Mouse (Mus musculus): ENCODE measurements around the gene Hfm1.

Hfm1 gene

DNA sequence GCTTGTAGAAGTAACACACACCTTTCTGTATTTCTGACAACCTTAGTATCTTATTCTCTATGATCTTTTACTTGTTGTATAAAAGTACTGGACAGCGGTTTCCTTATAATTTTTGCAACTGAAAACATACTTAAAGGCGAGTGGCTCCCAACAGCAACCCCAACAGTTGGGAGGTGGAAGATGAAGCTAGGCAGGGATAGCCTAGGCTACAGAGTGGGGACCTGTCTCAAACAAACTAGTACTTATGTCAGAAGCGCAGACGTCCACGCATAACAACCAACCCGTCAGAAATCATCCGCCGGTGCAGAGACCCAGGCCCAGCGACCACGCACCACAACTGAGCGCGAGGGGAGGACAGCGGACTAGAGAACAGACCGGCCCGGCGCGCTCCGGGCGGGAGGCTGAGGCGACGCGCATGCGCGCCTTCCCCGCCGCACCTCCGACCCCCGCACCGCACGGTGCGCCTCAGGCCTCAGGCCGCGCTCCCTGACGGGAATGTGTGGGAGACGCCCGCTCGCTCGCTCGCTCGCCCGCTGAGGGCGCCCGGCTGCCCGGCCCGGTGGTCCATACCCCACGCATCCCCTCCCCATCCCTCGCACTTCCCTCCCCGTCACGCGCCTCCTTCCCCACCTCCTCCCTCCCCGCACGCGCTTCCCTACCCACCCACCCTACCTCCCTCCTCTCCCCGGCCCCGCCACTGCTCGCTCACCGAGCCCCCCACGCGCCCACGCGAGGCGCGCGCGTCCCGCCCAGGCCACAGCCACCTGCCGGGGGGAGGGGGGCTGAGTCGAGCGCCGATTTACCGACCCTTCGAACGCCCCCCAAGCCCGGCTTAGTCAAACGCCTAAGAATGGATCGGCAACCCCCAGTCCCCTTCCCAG, at the start of gene Hfm1:
Hfm1 (minus strand) TSS at position 834 of the 881 bp plus-strand sequence.
- DNase-seq (ENCODE audit: low spot score) = peak; percentile 70

DNA sequence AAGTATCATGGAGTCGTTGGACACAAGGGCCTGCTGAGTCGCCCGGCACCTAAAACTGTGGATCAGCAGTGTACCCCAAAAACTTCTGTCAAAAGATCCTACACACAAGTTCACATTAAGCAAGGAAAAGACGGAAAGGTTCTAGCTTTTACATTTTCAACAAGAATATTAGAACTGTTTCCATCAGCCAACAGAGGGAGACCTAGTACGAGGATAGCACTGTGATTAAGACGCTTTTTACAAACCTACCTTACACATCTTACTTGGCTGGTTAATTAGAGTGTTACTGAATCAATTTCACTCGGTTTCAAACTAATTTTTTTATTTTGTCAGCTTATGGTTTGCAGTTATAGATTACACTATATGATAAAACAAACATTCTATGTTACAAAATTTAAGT, 47.8 kb upstream of the Hfm1 start:
- DNase-seq (ENCODE audit: low spot score) = no peak

DNA sequence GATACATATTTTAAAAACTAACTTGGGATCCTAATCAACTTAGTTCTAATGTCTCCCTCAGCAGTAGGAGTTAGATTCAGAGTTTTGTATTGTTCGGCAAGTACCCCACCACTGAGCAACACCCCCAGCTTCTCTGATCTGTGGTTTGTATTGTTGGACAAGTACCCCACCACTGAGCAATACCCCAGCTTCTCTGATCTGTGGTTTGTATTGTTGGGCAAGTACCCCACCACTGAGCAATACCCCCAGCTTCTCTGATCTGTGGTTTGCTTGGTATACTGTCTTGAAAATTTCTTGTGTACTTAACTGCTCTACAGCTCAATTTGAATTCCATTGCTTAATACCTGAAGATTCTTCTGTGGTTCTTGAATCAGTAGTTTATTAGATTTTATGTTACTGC, 41.5 kb upstream of the Hfm1 start:
- no peak for DNase-seq (ENCODE audit: low spot score)

DNA sequence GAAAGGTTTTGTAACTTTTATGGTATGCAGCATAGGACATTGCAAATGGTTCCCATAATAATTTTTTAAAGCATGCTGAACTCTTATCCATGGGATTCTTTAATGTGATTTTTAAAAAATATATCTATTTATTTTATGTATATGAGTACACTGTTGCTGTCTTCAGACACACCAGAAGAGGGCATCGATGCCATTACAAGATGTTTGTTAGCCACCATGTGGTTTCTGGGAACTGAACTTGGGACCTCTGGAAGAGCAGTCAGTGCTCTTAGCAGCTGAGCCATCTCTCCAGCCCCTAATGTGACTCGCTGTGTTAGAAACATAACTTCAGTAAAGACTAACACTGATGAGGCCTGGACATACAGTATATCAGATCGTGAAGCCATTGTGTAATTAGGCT, 40.3 kb upstream of the Hfm1 start:
- DNase-seq (ENCODE audit: low spot score) = no peak

DNA sequence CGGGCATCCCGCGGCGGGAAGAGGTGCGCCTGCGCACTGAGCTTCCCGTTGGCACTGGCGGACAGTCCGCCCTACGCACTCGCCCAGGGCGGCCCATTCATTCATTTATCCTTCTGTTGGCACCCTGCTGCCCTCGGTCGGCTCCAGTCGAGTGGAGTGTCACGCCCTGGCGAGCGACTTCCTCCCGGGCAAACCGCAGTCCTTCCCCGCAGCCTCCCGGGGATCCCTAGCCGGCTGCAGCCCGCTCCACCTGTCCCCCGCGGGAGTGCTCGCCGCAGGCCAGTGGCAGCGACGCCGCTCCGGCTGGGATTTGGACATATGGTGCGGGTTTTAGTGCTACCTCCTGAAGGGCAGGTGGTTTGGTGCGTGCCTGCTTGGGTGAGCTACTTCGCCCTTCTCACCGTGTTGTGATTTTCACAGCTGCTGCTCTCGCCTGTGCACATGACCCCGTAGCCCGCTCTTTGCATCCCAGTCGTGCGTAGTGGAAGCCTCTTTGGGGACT, 38.4 kb upstream of the Hfm1 start:
- peak; percentile 47 for DNase-seq (ENCODE audit: low spot score)

DNA sequence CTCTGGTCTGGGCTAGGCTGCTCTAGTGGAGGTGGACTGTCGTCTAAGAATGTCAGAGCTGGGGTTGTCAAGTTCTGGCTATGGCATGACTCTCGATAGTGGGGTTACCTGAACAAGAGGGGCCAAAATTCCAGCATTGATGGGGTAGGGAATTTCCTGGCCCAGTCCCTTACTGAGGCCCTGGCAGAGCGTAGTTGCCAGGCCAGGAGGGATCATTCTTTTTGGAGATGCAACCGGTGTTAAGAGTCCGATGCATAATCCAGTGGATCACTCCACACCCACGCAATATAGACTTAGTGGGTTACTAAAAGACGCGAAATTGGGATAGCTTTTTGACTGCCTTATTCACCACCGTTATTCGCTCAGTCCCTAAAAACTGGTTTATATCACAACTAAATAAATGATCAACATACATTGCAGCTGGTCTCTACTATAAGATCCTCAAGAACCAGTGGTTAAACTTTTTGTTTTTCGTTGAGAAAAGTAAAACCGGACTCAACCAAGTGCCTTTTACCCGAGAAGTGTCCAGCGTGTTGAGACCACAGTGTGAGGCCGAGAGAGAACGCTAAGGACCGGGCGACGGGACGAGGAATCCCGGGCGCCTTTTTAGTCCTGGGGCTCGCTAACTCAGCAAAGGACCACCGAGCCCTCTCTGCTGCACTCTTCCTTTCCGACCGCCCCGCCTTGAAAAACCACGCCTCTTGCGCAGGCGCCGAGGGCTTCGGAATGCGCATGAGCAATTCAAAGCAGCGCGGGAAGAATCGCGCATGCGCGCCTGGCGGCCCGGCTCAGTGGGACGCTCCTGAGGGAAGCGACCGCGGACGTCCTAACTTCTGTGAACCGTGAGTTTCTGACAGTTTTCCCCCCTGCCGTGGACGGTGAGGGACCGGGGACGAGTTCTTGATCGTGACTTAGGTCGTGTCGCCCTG, 37.7 kb upstream of the Hfm1 start, which contains the start of gene Cdc7:
Cdc7 (plus strand) TSS at position 739 of the 929 bp plus-strand sequence.
- DNase-seq (ENCODE audit: low spot score) = peak; percentile 92

DNA sequence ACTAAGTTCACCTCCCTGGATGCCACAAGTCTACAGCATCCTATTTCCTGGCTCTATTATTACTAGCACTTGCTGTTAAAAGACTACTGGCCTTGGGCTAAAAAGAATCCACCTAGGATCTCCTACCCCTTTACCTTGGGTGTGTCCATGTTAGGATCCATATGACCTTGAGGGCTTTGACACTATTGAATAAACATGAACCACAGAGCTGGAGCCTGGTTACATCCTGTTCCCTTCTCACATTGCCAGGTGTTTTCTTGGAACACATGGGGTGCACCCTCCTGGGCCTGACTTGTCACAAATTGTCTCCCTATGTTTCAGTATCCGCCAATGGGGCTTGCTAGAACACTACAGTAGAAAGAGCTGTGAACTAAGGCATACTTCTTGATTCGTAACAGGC, 34.3 kb upstream of the Hfm1 start:
- no peak for DNase-seq (ENCODE audit: low spot score)

DNA sequence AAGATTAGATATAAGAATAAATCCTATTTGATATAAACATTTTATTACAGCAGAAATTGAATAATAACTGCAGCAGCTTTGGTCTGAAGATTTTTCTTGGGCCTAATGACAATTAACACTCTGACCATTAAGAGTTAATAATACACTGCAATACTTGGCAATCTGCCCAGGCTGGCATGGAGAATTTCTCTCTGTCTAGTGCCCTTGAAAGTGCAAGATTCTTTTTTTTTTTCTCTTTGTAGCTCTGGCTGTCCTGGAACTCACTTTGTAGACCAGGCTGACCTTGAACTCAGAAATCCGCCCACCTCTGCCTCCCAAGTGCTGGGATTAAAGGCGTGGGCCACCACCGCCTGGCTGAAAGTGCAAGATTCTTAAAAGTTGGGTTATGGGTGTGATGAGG, 32.9 kb upstream of the Hfm1 start:
- DNase-seq (ENCODE audit: low spot score) = no peak

DNA sequence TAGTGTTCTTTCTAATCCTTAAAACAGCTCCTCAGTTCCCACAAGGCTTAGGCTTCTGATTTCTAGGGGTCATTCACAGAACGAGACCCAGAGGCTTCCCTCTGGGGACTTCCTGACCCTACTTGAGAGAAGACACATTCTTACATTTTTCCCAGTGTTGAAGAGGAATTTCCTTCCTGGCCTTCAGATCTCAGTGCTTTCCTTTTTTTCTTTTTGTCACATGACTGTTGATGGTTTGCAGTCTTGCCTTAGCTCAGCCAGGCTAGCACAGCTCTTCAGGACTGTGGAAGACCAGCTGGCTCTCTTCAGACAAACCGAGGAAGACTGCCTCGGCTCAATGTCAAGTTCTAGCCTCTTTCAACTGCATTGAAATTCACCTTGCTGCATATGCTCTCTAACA, 30.3 kb upstream of the Hfm1 start:
- DNase-seq (ENCODE audit: low spot score) = no peak

DNA sequence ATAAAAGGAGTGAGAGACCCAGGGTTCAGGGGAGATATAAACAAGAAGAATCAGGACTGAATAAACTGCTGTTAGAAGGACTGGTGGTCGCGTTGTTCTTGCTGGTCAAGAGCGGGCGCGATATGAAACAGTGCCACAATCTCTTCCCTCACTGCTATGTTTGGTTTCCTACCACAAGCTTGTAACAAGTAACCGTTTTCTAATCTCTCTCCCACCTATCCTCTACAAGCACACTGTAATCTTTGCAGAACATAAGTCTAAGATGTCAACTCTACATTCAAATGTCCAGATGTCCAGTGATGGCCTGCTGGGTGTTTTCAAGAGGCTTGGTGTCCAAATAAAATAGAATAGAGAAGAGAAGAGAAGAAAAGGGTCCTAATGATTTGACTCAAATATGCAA, 22.6 kb upstream of the Hfm1 start:
- DNase-seq (ENCODE audit: low spot score) = no peak

DNA sequence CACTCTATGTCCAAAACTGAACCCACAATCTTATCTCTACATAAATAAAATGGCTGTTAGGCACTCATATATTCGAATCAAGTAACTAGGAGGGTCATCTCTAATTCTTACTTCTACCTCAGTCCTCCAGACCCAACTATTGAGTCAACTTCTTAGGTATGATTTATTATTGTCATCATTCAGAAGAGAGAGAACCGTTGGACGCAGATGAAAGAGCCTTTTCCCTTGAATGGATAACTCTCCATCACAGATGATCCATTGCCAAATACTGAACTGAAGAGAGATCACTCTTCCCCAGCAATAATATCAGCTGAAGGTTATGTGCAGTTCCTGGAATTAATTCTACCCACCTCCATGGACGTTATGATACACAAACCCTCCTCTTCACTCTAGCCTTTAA, 20.2 kb upstream of the Hfm1 start:
- DNase-seq (ENCODE audit: low spot score) = no peak

DNA sequence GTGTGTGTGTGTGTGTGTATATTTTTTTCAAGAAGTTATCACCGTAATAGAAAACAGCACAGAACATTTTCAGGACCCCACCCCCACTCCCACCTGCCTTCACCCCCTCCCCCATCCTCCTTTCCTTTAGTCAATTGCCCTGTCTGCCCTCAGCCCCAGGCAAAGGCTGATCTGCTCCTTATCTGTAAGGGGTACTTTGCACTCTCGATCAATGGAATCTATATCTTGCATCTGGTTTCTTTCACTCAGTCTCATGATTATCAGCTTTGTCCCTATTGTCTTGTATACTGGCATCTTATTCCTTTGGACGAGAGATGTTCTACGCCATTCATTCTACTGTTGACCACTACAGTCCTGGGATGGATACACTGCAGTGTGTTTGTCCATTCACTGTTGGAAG, 1.9 kb upstream of the Hfm1 start:
- no peak for DNase-seq (ENCODE audit: low spot score)

DNA sequence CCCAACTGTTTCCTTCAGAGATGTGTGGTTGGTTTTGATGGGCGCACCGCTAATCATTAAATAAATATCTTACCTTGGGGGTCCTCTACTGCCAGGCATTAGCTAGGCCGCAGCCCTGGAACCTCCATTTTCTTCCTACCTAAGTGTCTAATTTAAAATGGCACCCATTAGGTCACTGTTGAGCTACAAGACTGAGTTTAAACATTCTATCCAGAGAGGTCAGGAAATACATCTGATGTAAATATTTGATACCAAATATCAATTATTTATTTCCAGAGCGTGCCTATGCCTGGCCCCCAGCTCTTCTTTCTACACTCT, 207 bp upstream of the Hfm1 start:
- DNase-seq (ENCODE audit: low spot score) = no peak

DNA sequence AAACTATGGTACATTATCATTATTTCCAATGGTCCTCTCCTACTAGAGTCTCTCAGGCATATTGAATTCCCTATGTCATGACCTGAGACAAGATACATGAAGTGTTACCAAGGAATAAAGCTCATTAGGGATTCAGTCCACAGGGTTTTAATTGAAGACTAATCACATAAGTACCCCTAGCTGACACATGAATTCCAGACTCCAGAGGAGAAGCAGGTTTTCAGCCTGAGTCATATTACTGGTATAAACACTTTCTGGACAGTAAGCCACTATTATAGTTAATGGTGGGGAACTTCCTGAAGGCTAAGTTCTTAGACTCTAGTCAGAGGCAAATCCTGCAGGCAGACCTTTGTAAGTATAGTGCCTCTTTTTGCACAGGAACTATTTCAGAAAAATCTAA, 6.8 kb downstream of the Hfm1 start:
- no peak for DNase-seq (ENCODE audit: low spot score)

DNA sequence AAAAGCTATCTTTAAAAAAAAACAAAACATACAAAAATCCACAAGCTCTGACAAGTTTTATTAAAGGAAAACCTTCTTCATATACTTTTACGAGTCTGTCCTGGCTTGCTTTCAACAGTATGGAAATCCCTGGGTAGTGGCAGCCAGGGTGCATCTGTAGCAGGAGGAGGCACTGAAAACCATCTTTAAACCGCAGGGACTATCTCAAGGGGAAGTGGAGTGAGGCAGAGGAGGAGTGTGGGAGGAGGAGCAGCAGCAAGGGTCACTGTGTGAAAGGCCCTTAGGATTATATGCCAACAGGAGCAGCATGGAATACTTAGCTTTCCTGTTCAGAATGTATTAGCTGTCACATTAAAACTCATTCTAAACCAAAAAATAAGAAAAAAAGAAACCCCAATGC, 29.2 kb downstream of the Hfm1 start:
- no peak for DNase-seq (ENCODE audit: low spot score)

DNA sequence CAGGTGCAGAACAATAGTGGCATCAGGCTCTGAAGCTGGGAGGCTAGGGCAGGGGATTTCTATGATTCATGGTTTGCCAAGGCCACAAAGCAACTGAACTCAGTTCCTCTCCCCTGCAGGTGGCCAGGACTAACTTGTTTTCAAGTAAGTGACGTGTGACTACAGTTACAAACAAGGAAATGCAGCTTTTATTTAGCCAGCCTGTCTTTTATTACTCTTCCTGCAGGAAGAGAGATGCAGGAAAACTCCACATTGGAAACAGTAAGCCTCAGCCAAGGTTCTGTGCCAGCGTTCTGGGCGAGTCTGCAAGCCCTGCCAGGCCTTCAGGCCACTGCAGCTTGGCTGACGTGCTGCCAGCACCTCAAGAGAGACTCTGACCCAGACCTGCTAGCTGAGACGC, 34.3 kb downstream of the Hfm1 start:
- no peak for DNase-seq (ENCODE audit: low spot score)

DNA sequence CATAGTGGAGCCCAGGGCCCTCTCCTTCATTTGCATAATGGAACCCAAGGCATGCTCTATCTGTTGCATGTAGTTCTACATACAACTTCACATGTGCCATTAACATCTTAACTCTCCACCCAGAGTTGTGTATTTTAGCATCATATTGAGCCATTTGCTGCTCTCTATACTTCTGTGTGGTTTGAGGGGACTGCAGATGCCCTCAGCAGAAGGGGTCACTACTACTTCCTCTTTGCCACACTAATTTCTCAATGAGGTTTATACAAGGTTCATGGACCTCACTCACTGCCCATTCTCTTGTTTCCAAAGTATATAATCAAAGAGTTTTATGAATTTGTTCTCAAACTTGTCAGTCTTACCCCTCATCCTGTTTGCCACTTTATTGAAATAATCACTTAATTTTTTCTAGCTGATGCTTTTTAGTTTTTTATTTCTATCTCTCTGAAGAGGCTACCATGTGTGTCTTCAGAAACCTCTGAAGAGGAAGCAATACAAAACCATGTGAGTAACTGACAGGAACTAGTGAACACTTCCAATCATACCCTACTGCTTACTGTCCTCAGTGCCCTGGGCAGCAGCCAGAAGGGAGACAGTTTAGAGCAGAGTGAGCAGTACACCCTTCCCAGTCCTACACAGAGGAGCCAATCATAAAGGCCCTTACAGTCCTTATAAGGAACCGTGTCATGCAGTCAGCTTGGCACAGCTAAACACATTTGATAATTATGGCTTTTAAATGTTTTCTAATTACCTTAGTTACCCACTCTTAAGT, 38.6 kb downstream of the Hfm1 start:
- DNase-seq (ENCODE audit: low spot score) = no peak

DNA sequence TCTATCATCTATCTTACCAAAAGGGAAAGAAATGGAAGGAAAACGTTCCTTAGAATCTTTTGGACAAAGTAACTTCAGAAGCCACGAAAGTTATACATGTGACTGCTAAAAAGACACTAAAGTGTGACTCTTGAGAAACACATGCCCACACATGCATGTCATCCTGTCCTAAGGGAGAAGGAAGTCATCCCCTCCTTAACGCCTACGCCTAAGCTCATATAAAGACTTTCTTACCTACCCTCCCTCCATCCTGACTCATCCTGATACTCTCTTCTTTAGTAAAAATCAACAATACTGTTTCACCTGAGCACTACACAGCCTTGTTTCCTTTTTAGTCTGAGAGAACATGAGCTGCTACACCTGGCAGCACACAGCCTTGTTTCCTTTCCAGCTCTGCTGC, 40.6 kb downstream of the Hfm1 start:
- no peak for DNase-seq (ENCODE audit: low spot score)

DNA sequence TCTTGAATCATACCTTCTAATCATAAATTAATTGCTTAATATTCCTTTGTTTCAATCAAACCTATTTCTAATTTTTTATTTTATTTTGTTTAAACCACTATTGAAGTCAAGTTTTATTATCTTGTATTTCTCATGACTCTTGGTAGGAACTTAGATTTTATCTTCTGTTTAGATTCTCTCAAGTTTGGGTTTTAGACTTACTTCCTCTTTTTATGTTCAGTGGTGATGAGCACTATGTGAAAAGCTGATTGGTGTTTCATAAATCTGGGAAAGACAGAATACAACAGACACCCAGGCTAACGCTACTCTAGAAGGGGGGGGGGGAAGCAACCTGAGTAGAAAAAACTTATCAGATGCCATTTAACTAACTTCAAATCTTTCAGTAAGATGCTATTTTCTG, 49.7 kb downstream of the Hfm1 start:
- DNase-seq (ENCODE audit: low spot score) = no peak

DNA sequence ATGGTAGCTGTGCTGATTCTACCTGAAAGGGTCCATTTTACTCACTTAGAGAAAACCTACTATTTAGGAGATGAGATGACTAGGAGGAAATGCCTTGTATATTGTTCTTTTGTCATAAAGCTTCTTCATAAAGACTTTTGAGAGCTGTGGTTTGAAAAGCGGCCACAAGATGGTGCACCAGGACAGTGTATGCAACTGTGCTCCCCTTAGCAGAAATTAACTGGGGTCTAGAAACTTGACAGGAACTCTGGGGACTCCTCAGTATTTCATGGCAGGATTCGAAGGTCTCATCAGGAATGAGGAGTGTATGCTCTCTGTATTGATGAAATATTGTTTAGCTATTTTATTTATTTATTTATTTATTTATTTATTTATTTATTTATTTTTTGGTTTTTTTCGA, 65.7 kb downstream of the Hfm1 start:
- peak; percentile 41 for DNase-seq (ENCODE audit: low spot score)

DNA sequence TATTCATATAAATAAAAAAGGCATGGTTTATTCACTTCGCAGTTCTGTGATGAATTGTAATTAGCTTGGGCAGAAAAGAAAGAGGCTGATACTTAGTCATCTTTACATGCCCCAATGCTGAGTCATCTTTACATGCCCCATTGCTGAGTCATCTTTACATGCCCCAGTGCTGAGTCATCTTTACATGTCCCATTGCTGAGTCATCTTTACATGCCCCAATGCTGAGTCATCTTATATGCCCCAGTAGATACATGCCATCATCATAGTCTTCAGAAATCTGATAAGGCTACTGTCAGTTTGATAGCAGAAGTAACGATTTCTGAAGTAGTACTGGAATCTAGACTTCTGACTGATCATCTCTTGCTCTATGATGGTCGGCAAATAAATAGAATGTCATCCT, 72.8 kb downstream of the Hfm1 start:
- peak; percentile 44 for DNase-seq (ENCODE audit: low spot score)

DNA sequence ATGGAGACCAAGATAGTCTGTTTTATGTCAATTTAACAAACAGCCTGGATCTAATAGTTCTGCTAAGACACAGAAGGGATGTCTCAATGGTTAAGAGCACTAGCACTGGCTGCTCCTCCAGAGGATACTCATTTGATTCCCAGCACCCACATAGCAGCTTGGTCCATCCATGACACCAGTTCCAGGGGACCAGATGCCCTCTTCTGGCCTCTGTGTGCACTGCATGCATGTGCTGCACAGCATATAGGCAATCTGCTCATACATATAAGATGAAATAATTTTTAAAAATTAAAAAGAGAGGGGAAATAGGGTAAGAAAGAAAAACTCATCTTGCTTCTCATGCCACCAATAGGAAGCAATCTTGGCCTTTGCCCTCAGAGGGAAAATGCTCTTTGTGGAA, 79.1 kb downstream of the Hfm1 start:
- DNase-seq (ENCODE audit: low spot score) = no peak

Data from c-Kit-positive CD71-positive TER-119-positive erythroid progenitor cells, embryonic 14.5 days (primary cell).